Mouse (Mus musculus) limb, embryonic 12.5 days (tissue): Measurements from ENCODE around the gene Fstl1. TPM values are rescaled to one million over a fixed set of nuclear protein-coding genes. Genes with fewer than 3 reads are reported as not detected.
A peak's percentile ranks its signal among the peaks of the same experiment; 100 is the strongest.

Experiments used
- ATAC-seq: fragments of 200-750 bp; cut with Nextera tagmentation; 2 replicates; pipeline ENCODE4 v1.8.0; 2017; ENCODE audit warnings: low read depth, moderate TSS enrichment; ENCODE audit not compliant: insufficient number of reproducible peaks, insufficient read depth, low FRiP score, low TSS enrichment
- H3K27ac ChIP-seq: fragments of 300-500 bp; sonication (generic); 2 replicates; pipeline ENCODE4 v1.5.1; 2016; ENCODE audit warnings: mild to moderate bottlenecking, moderate library complexity
- H3K27me3 ChIP-seq: fragments of 300-500 bp; sonication (generic); 2 replicates; pipeline ENCODE4 v1.6.1; 2016; ENCODE audit warnings: mild to moderate bottlenecking, moderate library complexity
- H3K36me3 ChIP-seq: fragments of 300-500 bp; sonication (generic); 2 replicates; pipeline ENCODE4 v1.6.1; 2016; ENCODE audit warnings: mild to moderate bottlenecking, moderate library complexity
- H3K4me1 ChIP-seq: fragments of 300-500 bp; sonication (generic); replicated peaks from 2 replicates; pipeline ENCODE4 v1.6.1; 2016
- H3K4me2 ChIP-seq: fragments of 300-500 bp; sonication (generic); 2 replicates; pipeline ENCODE4 v1.6.1; 2016; ENCODE audit warnings: mild to moderate bottlenecking, moderate library complexity
- H3K4me3 ChIP-seq: fragments of 300-500 bp; sonication (generic); replicated peaks from 2 replicates; pipeline ENCODE4 v1.5.1; 2016; ENCODE audit warnings: mild to moderate bottlenecking
- H3K9ac ChIP-seq: fragments of 300-500 bp; sonication (generic); replicated peaks from 2 replicates; pipeline ENCODE4 v1.6.1; 2016; ENCODE audit warnings: mild to moderate bottlenecking, moderate library complexity
- H3K9me3 ChIP-seq: fragments of 300-500 bp; sonication (generic); 2 replicates; pipeline ENCODE4 v1.6.1; 2016; ENCODE audit warnings: mild to moderate bottlenecking, moderate library complexity
- WGBS: fragments of 180-500 bp; shearing (Covaris S2); methylation state at CpG from one replicate; pipeline ENCODE4 v1.1.7; 2016; 5-methylcytosine and 5-hydroxymethylcytosine counted together
- polyA plus RNA-seq: library from polyadenylated mRNA; unstranded; fragments of >200 nt; fragmentation: Nextera tagmentation; extraction: Ambion mirVana; gene quantifications from 2 replicates; pipeline ENCODE4 v1.2.1, GENCODE M21; 2016

Fstl1 gene
- polyA plus RNA-seq, 1 experiment from 2014 or later, result 385 TPM

- 33% methylated on average over 4 of the region's 4 CpGs for WGBS
- no peak for ATAC-seq
- no peaks in the 10 kb centered on the region for H3K9me3 ChIP-seq
Observed at GRCm38 (mm10) chr16:37869470-37870231, 93.0 kb downstream of the Fstl1 start.

GRCm38 (mm10) chr16:37871112-37871715, 94.5 kb downstream of the Fstl1 start:
- no peak overlapping the region for H3K9ac ChIP-seq
- no peak overlapping the region for H3K4me3 ChIP-seq
- no peaks in the 10 kb centered on the region for H3K27me3 ChIP-seq
- H3K9me3 ChIP-seq, result no peaks in the 10 kb centered on the region
- ATAC-seq, result no peak
- H3K4me1 ChIP-seq, result peaks cover 19% of the 10 kb centered on the region
- H3K36me3 ChIP-seq, result peaks cover 13% of the 10 kb centered on the region
- H3K4me2 ChIP-seq, result peak overlapping the region; percentile 61
- H3K27ac ChIP-seq, result no peak overlapping the region
- 88% methylated on average over 4 of the region's 4 CpGs for WGBS

More at GRCm38 (mm10) chr16:37869470-37870231, 93.0 kb downstream of the Fstl1 start:
- Histone ChIP-seq H3K27me3 (no peaks in the 10 kb centered on the region), H3K36me3 (peaks cover 13% of the 10 kb centered on the region), H3K4me3 (peak overlapping the region; percentile 98), H3K4me2 (peak overlapping the region; percentile 61), H3K27ac (peak overlapping the region; percentile 99; the same call in 1 of the 2 replicates), H3K4me1 (peaks cover 19% of the 10 kb centered on the region), H3K9ac (peak overlapping the region; percentile 99)

GRCm38 (mm10) chr16:37874501-37875235, 98.0 kb downstream of the Fstl1 start:
- no peak overlapping the region for H3K9ac ChIP-seq
- 95% methylated on average over 4 of the region's 4 CpGs for WGBS
- H3K4me3 ChIP-seq, result no peak overlapping the region
- H3K27me3 ChIP-seq, result no peaks in the 10 kb centered on the region
- peaks cover 18% of the 10 kb centered on the region for H3K4me1 ChIP-seq
- ATAC-seq, result no peak
- H3K27ac ChIP-seq, result no peak overlapping the region
- peaks cover 41% of the 10 kb centered on the region for H3K36me3 ChIP-seq
- H3K4me2 ChIP-seq, result no peak overlapping the region
- no peaks in the 10 kb centered on the region for H3K9me3 ChIP-seq

- no peaks in the 10 kb centered on the region for H3K27me3 ChIP-seq
- H3K36me3 ChIP-seq, result peaks cover 60% of the 10 kb centered on the region
- H3K9me3 ChIP-seq, result no peaks in the 10 kb centered on the region
- H3K4me3 ChIP-seq, result no peak overlapping the region
- no peaks in the 10 kb centered on the region; the same call in 1 of the 2 replicates for H3K4me1 ChIP-seq
- H3K27ac ChIP-seq, result 0 out of 2 replicates have a peak overlapping the region, but pooled peaks have one; percentile 41
- H3K4me2 ChIP-seq, result no peak overlapping the region
- no peak overlapping the region for H3K9ac ChIP-seq
- 98% methylated on average over 3 of the region's 3 CpGs for WGBS
- ATAC-seq, result no peak
Observed at GRCm38 (mm10) chr16:37877406-37877805, 100.7 kb downstream of the Fstl1 start.

- no peak overlapping the region for H3K9ac ChIP-seq
- 93% methylated on average over 7 of the region's 7 CpGs for WGBS
- no peak for ATAC-seq
- no peak overlapping the region for H3K4me2 ChIP-seq
- H3K27me3 ChIP-seq, result no peaks in the 10 kb centered on the region
- no peak overlapping the region for H3K27ac ChIP-seq
- H3K36me3 ChIP-seq, result peaks cover 72% of the 10 kb centered on the region
- H3K4me3 ChIP-seq, result no peak overlapping the region
- H3K4me1 ChIP-seq, result no peaks in the 10 kb centered on the region; the same call in 1 of the 2 replicates
- no peaks in the 10 kb centered on the region for H3K9me3 ChIP-seq
Observed at GRCm38 (mm10) chr16:37878951-37879505, 102.4 kb downstream of the Fstl1 start.

GRCm38 (mm10) chr16:37879750-37880419, 103.2 kb downstream of the Fstl1 start:
- Histone ChIP-seq H3K36me3 (peaks cover 75% of the 10 kb centered on the region), H3K4me1 (no peaks in the 10 kb centered on the region; the same call in 1 of the 2 replicates), H3K27ac (no peak overlapping the region), H3K9me3 (no peaks in the 10 kb centered on the region), H3K4me3 (no peak overlapping the region), H3K27me3 (no peaks in the 10 kb centered on the region), H3K4me2 (no peak overlapping the region), H3K9ac (no peak overlapping the region)
- ATAC-seq, result no peak
- WGBS, result 97% methylated on average over 4 of the region's 4 CpGs

- no peak overlapping the region for H3K27ac ChIP-seq
- peaks cover 75% of the 10 kb centered on the region for H3K36me3 ChIP-seq
Observed at GRCm38 (mm10) chr16:37881168-37881567, 104.5 kb downstream of the Fstl1 start.

More at GRCm38 (mm10) chr16:37881168-37881567, 104.5 kb downstream of the Fstl1 start:
- no peak overlapping the region for H3K4me2 ChIP-seq
- no peaks in the 10 kb centered on the region for H3K27me3 ChIP-seq
- ATAC-seq, result no peak
- no peak overlapping the region for H3K9ac ChIP-seq
- WGBS, result 89% methylated on average over 2 of the region's 2 CpGs
- no peaks in the 10 kb centered on the region; the same call in 1 of the 2 replicates for H3K4me1 ChIP-seq
- H3K9me3 ChIP-seq, result no peaks in the 10 kb centered on the region
- no peak overlapping the region for H3K4me3 ChIP-seq

Other genes starting within 250 kb of the Fstl1 start
- 36.9 and 38.8 TPM in 2 replicates for gene Gtf2e1, start 237.1 kb upstream of the Fstl1 start, polyA plus RNA-seq
- gene Rabl3, start 237.0 kb upstream of the Fstl1 start, polyA plus RNA-seq, result 33.9 and 36.2 TPM in 2 replicates
- gene Hgd, start 196.7 kb upstream of the Fstl1 start, polyA plus RNA-seq, result 0.17 and 0.36 TPM in 2 replicates
- gene Ndufb4, start 122.4 kb upstream of the Fstl1 start, polyA plus RNA-seq, result 67.4 and 74.0 TPM in 2 replicates
- 0.19 TPM in 2 replicates for gene Gm36028, start 84.3 kb downstream of the Fstl1 start, polyA plus RNA-seq
- gene Lrrc58, start 91.5 kb downstream of the Fstl1 start, polyA plus RNA-seq, result 66.7 and 71.9 TPM in 2 replicates
- gene Gpr156, start 139.6 kb downstream of the Fstl1 start, polyA plus RNA-seq, result 1.5 and 2.0 TPM in 2 replicates